Mouse (Mus musculus) hindbrain, embryonic 14.5 days (tissue): ENCODE results near the gene Btn1a1. TPM values are rescaled to one million over a fixed set of nuclear protein-coding genes. Genes with fewer than 3 reads are reported as not detected.
A peak's percentile ranks its signal among the peaks of the same experiment; 100 is the strongest.

Experiments
- ATAC-seq: fragments of 200-750 bp; cut with Nextera tagmentation; 2 replicates; pipeline ENCODE4 v1.8.0; 2017; ENCODE audit warnings: moderate number of reproducible peaks, mild to moderate bottlenecking, moderate TSS enrichment, moderate library complexity; ENCODE audit not compliant: low FRiP score
- DNase-seq: peaks from one replicate; pipeline ENCODE4 v3.0.0-alpha.2; 2015; ENCODE audit warnings: low spot score
- H3K27ac ChIP-seq: fragments of 300-500 bp; sonication (generic); 2 replicates; pipeline ENCODE4 v1.5.1; 2014; ENCODE audit warnings: mild to moderate bottlenecking, moderate library complexity
- H3K27me3 ChIP-seq: fragments of 300-500 bp; sonication (generic); 2 replicates; pipeline ENCODE4 v1.6.1; 2014; ENCODE audit warnings: mild to moderate bottlenecking, low read length, mixed read lengths; ENCODE audit not compliant: control insufficient read depth, insufficient read depth
- H3K36me3 ChIP-seq: fragments of 300-500 bp; sonication (generic); replicated peaks from 2 replicates; pipeline ENCODE4 v1.6.1; 2014; ENCODE audit not compliant: control insufficient read depth, insufficient read depth
- H3K4me1 ChIP-seq: fragments of 300-500 bp; sonication (generic); replicated peaks from 2 replicates; pipeline ENCODE4 v1.6.1; 2014; ENCODE audit warnings: antibody characterized with exemption, low read length, mixed read lengths; ENCODE audit not compliant: control insufficient read depth, insufficient read depth
- H3K4me2 ChIP-seq: fragments of 300-500 bp; sonication (generic); replicated peaks from 2 replicates; pipeline ENCODE4 v1.6.1; 2014; ENCODE audit warnings: mild to moderate bottlenecking, moderate library complexity
- H3K4me3 ChIP-seq: fragments of 300-500 bp; sonication (generic); replicated peaks from 2 replicates; pipeline ENCODE4 v1.5.1; 2014; ENCODE audit warnings: mild to moderate bottlenecking, low read length
- H3K9ac ChIP-seq: fragments of 300-500 bp; sonication (generic); 2 replicates; pipeline ENCODE4 v1.6.1; 2014
- H3K9me3 ChIP-seq: fragments of 300-500 bp; sonication (generic); 2 replicates; pipeline ENCODE4 v1.6.1; 2016; ENCODE audit warnings: low read length; ENCODE audit not compliant: control insufficient read depth
- whole genome bisulfite sequencing: fragments of 180-500 bp; shearing (Covaris S2); extraction: QIAGEN DNeasy Blood & Tissue Kit; methylation state at CpG from one replicate; pipeline ENCODE4 v1.1.7; 2014; 5-methylcytosine and 5-hydroxymethylcytosine counted together
- polyA plus RNA-seq: library from polyadenylated mRNA; unstranded; fragments of >200 nt; fragmentation: Nextera tagmentation; extraction: Ambion mirVana; gene quantifications from 2 replicates; pipeline ENCODE4 v1.2.1, GENCODE M21; 2014

Btn1a1 gene
- polyA plus RNA-seq, 1 experiment from 2014 or later: 0.05 TPM

DNA sequence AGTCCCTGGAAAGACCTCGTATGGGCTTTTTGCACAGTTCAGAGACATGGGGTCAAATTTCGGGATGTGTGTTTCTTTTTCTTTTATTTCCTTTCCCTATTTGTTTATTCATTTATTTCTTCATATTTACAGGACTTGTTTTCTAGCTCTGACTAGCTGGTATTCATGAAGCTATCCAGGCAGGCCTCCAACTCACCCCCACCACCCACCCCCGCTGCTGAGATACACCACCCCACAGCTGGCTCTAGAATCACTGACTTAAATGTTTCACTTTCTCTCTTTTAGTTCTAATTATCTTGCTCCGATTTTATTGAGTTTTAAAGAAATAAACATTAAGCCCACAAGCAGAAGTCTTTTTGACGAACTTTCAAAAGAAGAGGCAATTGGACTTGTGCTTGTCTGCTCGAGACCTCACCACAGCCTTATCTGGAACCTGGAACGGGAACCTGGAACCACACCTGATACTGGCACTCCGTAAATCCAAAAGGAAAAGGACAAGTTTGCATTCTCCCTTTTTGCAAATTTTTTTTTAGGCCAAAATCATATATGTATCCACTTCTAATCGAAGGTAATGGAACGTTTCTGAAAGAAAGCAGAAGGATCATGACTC, 35.8 kb downstream of the Btn1a1 start:
- peak overlapping the region; percentile 62 for H3K4me3 ChIP-seq
- DNase-seq: no peak
- H3K36me3 ChIP-seq: no peaks in the 10 kb centered on the region
- H3K27ac ChIP-seq: peak overlapping the region; percentile 87
- no peaks in the 10 kb centered on the region for H3K9me3 ChIP-seq
- H3K27me3 ChIP-seq: no peaks in the 10 kb centered on the region
- 45% methylated on average over 10 of the region's 10 CpGs for WGBS
- peak overlapping the region; percentile 74 for H3K9ac ChIP-seq
- H3K4me2 ChIP-seq: peak overlapping the region; percentile 62
- H3K4me1 ChIP-seq: 0 out of 2 replicates have a peak, but pooled peaks cover 11% of the 10 kb centered on the region
- no peak for ATAC-seq

DNA sequence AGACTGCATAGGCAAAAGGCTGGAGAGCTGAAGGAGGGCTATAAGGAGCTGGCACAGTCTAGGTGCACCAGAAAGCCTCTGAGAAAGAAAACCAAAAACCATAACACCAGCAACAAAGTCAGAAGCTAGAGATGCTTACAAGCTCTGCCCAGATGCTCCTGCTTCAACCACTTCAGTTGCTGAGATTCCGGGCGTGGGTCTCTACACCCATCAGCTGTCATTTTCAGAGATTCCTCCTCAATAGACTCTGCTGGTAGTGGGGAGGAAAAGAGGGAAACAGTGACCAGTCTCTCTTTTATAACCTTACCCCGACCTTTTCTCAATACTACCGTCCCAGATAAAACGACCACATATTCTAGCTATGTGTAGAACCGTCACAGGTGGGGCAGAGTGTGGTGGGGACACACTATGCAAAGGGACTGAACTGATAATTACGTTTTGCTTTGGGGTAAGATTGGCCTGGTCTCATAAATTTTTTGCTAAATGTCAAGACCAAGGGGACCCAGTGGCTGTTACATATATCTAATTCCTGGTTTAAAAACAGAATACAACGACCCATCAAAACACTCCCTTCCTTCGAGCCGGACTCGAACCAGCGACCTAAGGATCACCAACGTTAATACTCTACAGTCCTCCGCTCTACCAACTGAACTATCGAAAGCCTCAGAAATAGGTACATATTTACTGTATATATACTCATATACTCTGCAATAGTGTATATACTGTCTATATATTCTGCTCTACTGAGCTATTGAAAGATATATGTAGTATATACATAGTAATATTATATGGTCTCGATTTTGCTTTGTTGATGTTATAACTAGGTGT, 37.3 kb downstream of the Btn1a1 start:
- no peak for ATAC-seq
- 60% methylated on average over 16 of the region's 16 CpGs for whole genome bisulfite sequencing

DNA sequence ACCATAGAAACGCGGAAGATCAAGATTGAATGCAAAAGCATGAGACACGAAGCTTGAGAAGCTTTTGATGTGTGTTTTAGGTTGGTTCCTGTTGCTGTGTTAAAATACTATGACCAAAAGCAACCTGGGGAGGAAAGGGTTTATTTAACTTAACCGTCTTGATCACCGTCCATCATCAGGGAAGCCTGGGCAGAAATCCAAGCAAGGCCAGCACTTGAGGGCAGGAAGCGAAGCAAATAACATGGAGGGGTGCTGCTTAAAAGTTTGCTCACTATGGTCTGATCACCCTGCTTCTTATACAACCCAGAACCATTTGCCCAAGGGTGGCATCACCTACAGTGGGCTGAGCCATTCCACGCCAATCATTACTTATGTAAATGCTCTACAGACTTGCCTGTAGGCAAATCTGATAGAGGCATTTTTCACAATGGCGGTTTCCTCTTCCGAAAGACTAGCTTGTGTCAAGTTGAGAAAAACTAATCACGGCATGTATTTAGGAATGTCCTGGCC, 38.2 kb downstream of the Btn1a1 start:
- no peak overlapping the region for H3K4me3 ChIP-seq
- DNase-seq (no peak), ATAC-seq (no peak)
- no peaks in the 10 kb centered on the region for H3K27me3 ChIP-seq
- peaks cover 20% of the 10 kb centered on the region for H3K4me1 ChIP-seq
- no peak overlapping the region for H3K4me2 ChIP-seq
- no peaks in the 10 kb centered on the region for H3K36me3 ChIP-seq
- H3K9ac ChIP-seq: no peak overlapping the region
- 67% methylated on average over 10 of the region's 10 CpGs for WGBS
- H3K9me3 ChIP-seq: no peaks in the 10 kb centered on the region
- no peak overlapping the region for H3K27ac ChIP-seq

More for the DNA sequence above, 37.3 kb downstream of the Btn1a1 start:
- H3K27me3 ChIP-seq: no peaks in the 10 kb centered on the region
- no peak overlapping the region for H3K4me3 ChIP-seq
- no peak for DNase-seq
- H3K9me3 ChIP-seq: no peaks in the 10 kb centered on the region
- H3K36me3 ChIP-seq: no peaks in the 10 kb centered on the region
- H3K4me1 ChIP-seq: 0 out of 2 replicates have a peak, but pooled peaks cover 14% of the 10 kb centered on the region
- no peak overlapping the region for H3K27ac ChIP-seq
- H3K9ac ChIP-seq: no peak overlapping the region
- no peak overlapping the region for H3K4me2 ChIP-seq

GRCm38 (mm10) chr13:23426922-23427321, 38.8 kb downstream of the Btn1a1 start:
- Histone ChIP-seq H3K9me3 (no peaks in the 10 kb centered on the region), H3K27me3 (no peaks in the 10 kb centered on the region), H3K36me3 (peaks cover 4% of the 10 kb centered on the region; the same call in 1 of the 2 replicates), H3K4me2 (no peak overlapping the region), H3K4me3 (no peak overlapping the region), H3K27ac (no peak overlapping the region), H3K9ac (no peak overlapping the region), H3K4me1 (peaks cover 21% of the 10 kb centered on the region)
- DNase-seq (peak; percentile 60), ATAC-seq (no peak)
- WGBS: 14% methylated on average over 14 of the region's 14 CpGs

- peaks cover 21% of the 10 kb centered on the region for H3K4me1 ChIP-seq
- no peak overlapping the region for H3K9ac ChIP-seq
- ATAC-seq: no peak
- peak; percentile 53 for DNase-seq
- no peaks in the 10 kb centered on the region for H3K9me3 ChIP-seq
- H3K27ac ChIP-seq: no peak overlapping the region
- no peak overlapping the region; the same call in 1 of the 2 replicates for H3K4me2 ChIP-seq
- no peak overlapping the region for H3K4me3 ChIP-seq
- H3K36me3 ChIP-seq: peaks cover 10% of the 10 kb centered on the region
- no peaks in the 10 kb centered on the region for H3K27me3 ChIP-seq
- WGBS: 11% methylated on average over 8 of the region's 8 CpGs
Measured at GRCm38 (mm10) chr13:23426335-23426734, 39.4 kb downstream of the Btn1a1 start.

DNA sequence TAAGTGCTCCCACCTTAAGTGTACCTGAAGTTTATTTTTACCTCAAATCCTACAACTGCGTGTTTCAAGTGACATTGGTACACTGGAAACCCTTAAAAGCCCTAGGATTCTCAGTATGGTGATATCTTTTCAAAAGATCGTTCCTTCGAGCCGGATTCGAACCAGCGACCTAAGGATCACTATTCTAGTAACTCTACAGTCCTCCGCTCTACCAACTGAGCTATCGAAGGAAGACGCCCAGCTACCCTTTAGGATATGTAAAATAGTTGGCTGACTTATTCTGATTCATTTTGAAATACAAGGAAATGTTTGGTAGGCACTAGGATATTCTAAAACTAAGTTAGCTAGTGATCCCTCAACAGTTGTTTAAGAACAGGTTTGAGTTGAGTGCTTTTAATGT, 40.2 kb downstream of the Btn1a1 start:
- Histone ChIP-seq H3K4me2 (peak overlapping the region; percentile 94; the same call in 1 of the 2 replicates), H3K4me1 (peaks cover 21% of the 10 kb centered on the region), H3K27me3 (no peaks in the 10 kb centered on the region), H3K27ac (no peak overlapping the region), H3K4me3 (no peak overlapping the region), H3K9me3 (no peaks in the 10 kb centered on the region), H3K36me3 (peaks cover 18% of the 10 kb centered on the region), H3K9ac (no peak overlapping the region)
- peak; percentile 82 for DNase-seq
- ATAC-seq: no peak
- WGBS: 2% methylated on average over 9 of the region's 9 CpGs

- H3K9ac ChIP-seq: peak overlapping the region; percentile 35; the same call in 1 of the 2 replicates
- peak; percentile 78 for ATAC-seq
- peak; percentile 92 for DNase-seq
Measured at GRCm38 (mm10) chr13:23424494-23425325, 41.0 kb downstream of the Btn1a1 start.

GRCm38 (mm10) chr13:23424052-23424380, 41.7 kb downstream of the Btn1a1 start:
- Histone ChIP-seq H3K36me3 (peaks cover 30% of the 10 kb centered on the region), H3K27ac (peak overlapping the region; percentile 40; the same call in 1 of the 2 replicates), H3K4me1 (peaks cover 11% of the 10 kb centered on the region), H3K9ac (peak overlapping the region; percentile 90; the same call in 1 of the 2 replicates), H3K27me3 (no peaks in the 10 kb centered on the region), H3K4me2 (peak overlapping the region; percentile 94), H3K9me3 (no peaks in the 10 kb centered on the region), H3K4me3 (peak overlapping the region; percentile 96)
- WGBS: 0% methylated on average over 7 of the region's 7 CpGs
- no peak for DNase-seq
- ATAC-seq: peak; percentile 63; the same call in 1 of the 2 replicates

More at GRCm38 (mm10) chr13:23424494-23425325, 41.0 kb downstream of the Btn1a1 start:
- no peaks in the 10 kb centered on the region for H3K27me3 ChIP-seq
- H3K4me2 ChIP-seq: peak overlapping the region; percentile 94
- no peak overlapping the region for H3K27ac ChIP-seq
- peaks cover 26% of the 10 kb centered on the region for H3K36me3 ChIP-seq
- no peaks in the 10 kb centered on the region for H3K9me3 ChIP-seq
- under 1% methylated on average over 25 of the region's 25 CpGs for WGBS
- peaks cover 14% of the 10 kb centered on the region for H3K4me1 ChIP-seq
- peak overlapping the region; percentile 96 for H3K4me3 ChIP-seq
